Mouse (Mus musculus) neural tube, embryonic 14.5 days (tissue): Measurements from ENCODE around the gene Gm11034. TPM values are rescaled to one million over a fixed set of nuclear protein-coding genes. Genes with fewer than 3 reads are reported as not detected.

Experiments
- ATAC-seq: fragments of 200-750 bp; cut with Nextera tagmentation; 2 replicates; pipeline ENCODE4 v1.8.0; 2017; ENCODE audit warnings: low read depth, mild to moderate bottlenecking, moderate TSS enrichment, moderate library complexity
- H3K27ac ChIP-seq: fragments of 300-500 bp; sonication (generic); 2 replicates; pipeline ENCODE4 v1.5.1; 2014; ENCODE audit warnings: low read depth, mild to moderate bottlenecking, control low read depth, low read length, moderate library complexity, mixed read lengths
- H3K27me3 ChIP-seq: fragments of 300-500 bp; sonication (generic); 2 replicates; pipeline ENCODE4 v1.6.1; 2014; ENCODE audit warnings: low read length; ENCODE audit not compliant: control insufficient read depth, insufficient read depth
- H3K36me3 ChIP-seq: fragments of 300-500 bp; sonication (generic); 2 replicates; pipeline ENCODE4 v1.6.1; 2014; ENCODE audit warnings: low read length, mixed read lengths; ENCODE audit not compliant: control insufficient read depth, insufficient read depth
- H3K4me1 ChIP-seq: fragments of 300-500 bp; sonication (generic); 2 replicates; pipeline ENCODE4 v1.6.1; 2014; ENCODE audit warnings: low read length; ENCODE audit not compliant: control insufficient read depth, insufficient read depth
- H3K4me2 ChIP-seq: fragments of 300-500 bp; sonication (generic); 2 replicates; pipeline ENCODE4 v1.6.1; 2014; ENCODE audit warnings: mild to moderate bottlenecking, low read depth, low read length, control low read depth
- H3K4me3 ChIP-seq: fragments of 300-500 bp; sonication (generic); 2 replicates; pipeline ENCODE4 v1.5.1; 2014; ENCODE audit warnings: low read depth, low read length, control low read depth, mixed read lengths
- H3K9ac ChIP-seq: fragments of 300-500 bp; sonication (generic); replicated peaks from 2 replicates; pipeline ENCODE4 v1.6.1; 2014; ENCODE audit warnings: low read depth, mild to moderate bottlenecking, control low read depth, low read length, mixed read lengths
- H3K9me3 ChIP-seq: fragments of 300-500 bp; sonication (generic); 2 replicates; pipeline ENCODE4 v1.6.1; 2016; ENCODE audit warnings: low read length; ENCODE audit not compliant: control insufficient read depth
- WGBS: fragments of 180-500 bp; shearing (Covaris S2); extraction: QIAGEN DNeasy Blood & Tissue Kit; methylation state at CpG from one replicate; pipeline ENCODE4 v1.1.7; 2014; 5-methylcytosine and 5-hydroxymethylcytosine counted together
- polyA plus RNA-seq: library from polyadenylated mRNA; unstranded; fragments of >200 nt; fragmentation: Nextera tagmentation; extraction: Ambion mirVana; gene quantifications from 2 replicates; pipeline ENCODE4 v1.2.1, GENCODE M21; 2014

The Gm11034 gene
- not detected in 2 replicates for polyA plus RNA-seq

- no peak within 1 kb of the TSS for H3K4me2 ChIP-seq
- no peak within 1 kb of the TSS for H3K27ac ChIP-seq
- H3K9me3 ChIP-seq, result no peaks in the 10 kb centered on the region
- H3K9ac ChIP-seq, result no peak within 1 kb of the TSS
- no peak within 1 kb of the TSS for H3K4me3 ChIP-seq
- H3K27me3 ChIP-seq, result no peaks in the 10 kb centered on the region
- H3K36me3 ChIP-seq, result no peaks in the 10 kb centered on the region
- no peaks in the 10 kb centered on the region for H3K4me1 ChIP-seq
- no peak for ATAC-seq
- 78% methylated on average over 4 of the region's 4 CpGs for WGBS
These were observed at the start of gene Gm11034 for GRCm38 (mm10) chr8:72213536-72213935. Gm11034 (minus strand) TSS chr8:72213636.

- ATAC-seq, result no peak
- 80% methylated on average over 2 of the region's 2 CpGs for WGBS
These were observed 49.3 kb upstream of the Gm11034 start for GRCm38 (mm10) chr8:72262756-72263155.

GRCm38 (mm10) chr8:72261872-72262271 is 48.4 kb upstream of the Gm11034 start:
- Histone ChIP-seq H3K27ac (no peak overlapping the region), H3K9ac (no peak overlapping the region), H3K27me3 (no peaks in the 10 kb centered on the region), H3K4me1 (no peaks in the 10 kb centered on the region), H3K4me3 (no peak overlapping the region), H3K36me3 (no peaks in the 10 kb centered on the region), H3K9me3 (no peaks in the 10 kb centered on the region), H3K4me2 (no peak overlapping the region)
- 49% methylated on average over 5 of the region's 5 CpGs for WGBS
- no peak for ATAC-seq

More at GRCm38 (mm10) chr8:72262756-72263155, 49.3 kb upstream of the Gm11034 start:
- H3K27ac ChIP-seq, result no peak overlapping the region
- no peaks in the 10 kb centered on the region for H3K36me3 ChIP-seq
- H3K9ac ChIP-seq, result no peak overlapping the region
- H3K4me1 ChIP-seq, result no peaks in the 10 kb centered on the region
- no peak overlapping the region for H3K4me3 ChIP-seq
- H3K4me2 ChIP-seq, result no peak overlapping the region
- H3K9me3 ChIP-seq, result no peaks in the 10 kb centered on the region
- H3K27me3 ChIP-seq, result no peaks in the 10 kb centered on the region

- Histone ChIP-seq H3K9me3 (no peaks in the 10 kb centered on the region), H3K4me2 (no peak overlapping the region), H3K4me3 (no peak overlapping the region), H3K36me3 (no peaks in the 10 kb centered on the region), H3K9ac (no peak overlapping the region), H3K4me1 (no peaks in the 10 kb centered on the region), H3K27me3 (no peaks in the 10 kb centered on the region), H3K27ac (no peak overlapping the region)
- ATAC-seq, result no peak
These were observed 48.0 kb upstream of the Gm11034 start for GRCm38 (mm10) chr8:72261431-72261830.

GRCm38 (mm10) chr8:72261019-72261418 is 47.6 kb upstream of the Gm11034 start:
- H3K36me3 ChIP-seq, result no peaks in the 10 kb centered on the region
- ATAC-seq, result peak; percentile 72
- 35% methylated on average over 2 of the region's 2 CpGs for WGBS
- no peak overlapping the region for H3K4me2 ChIP-seq
- no peak overlapping the region for H3K4me3 ChIP-seq
- no peaks in the 10 kb centered on the region for H3K9me3 ChIP-seq
- no peaks in the 10 kb centered on the region for H3K4me1 ChIP-seq
- no peaks in the 10 kb centered on the region for H3K27me3 ChIP-seq
- no peak overlapping the region for H3K9ac ChIP-seq
- H3K27ac ChIP-seq, result no peak overlapping the region

GRCm38 (mm10) chr8:72260585-72260984 is 47.1 kb upstream of the Gm11034 start:
- 58% methylated on average over 4 of the region's 4 CpGs for WGBS
- no peaks in the 10 kb centered on the region for H3K27me3 ChIP-seq
- H3K27ac ChIP-seq, result no peak overlapping the region
- H3K4me2 ChIP-seq, result no peak overlapping the region
- 0 out of 2 replicates have a peak, but pooled peaks cover under 1% of the 10 kb centered on the region for H3K36me3 ChIP-seq
- no peak overlapping the region for H3K4me3 ChIP-seq
- H3K9ac ChIP-seq, result no peak overlapping the region
- no peaks in the 10 kb centered on the region for H3K4me1 ChIP-seq
- no peaks in the 10 kb centered on the region for H3K9me3 ChIP-seq
- ATAC-seq, result 0 out of 2 replicates have a peak, but pooled peaks have one; percentile 3

GRCm38 (mm10) chr8:72259862-72260261 is 46.4 kb upstream of the Gm11034 start:
- H3K4me2 ChIP-seq, result no peak overlapping the region
- H3K27me3 ChIP-seq, result no peaks in the 10 kb centered on the region
- H3K9ac ChIP-seq, result no peak overlapping the region
- peaks cover 3% of the 10 kb centered on the region; the same call in 1 of the 2 replicates for H3K36me3 ChIP-seq
- no peak for ATAC-seq
- no peak overlapping the region for H3K4me3 ChIP-seq
- 65% methylated on average over 2 of the region's 2 CpGs for WGBS
- no peak overlapping the region for H3K27ac ChIP-seq
- no peaks in the 10 kb centered on the region for H3K4me1 ChIP-seq
- no peaks in the 10 kb centered on the region for H3K9me3 ChIP-seq

- no peak for ATAC-seq
- H3K9ac ChIP-seq, result no peak overlapping the region
- no peak overlapping the region for H3K27ac ChIP-seq
- WGBS, result 93% methylated on average over 1 of the region's 1 CpGs
- H3K4me3 ChIP-seq, result no peak overlapping the region
- H3K4me1 ChIP-seq, result no peaks in the 10 kb centered on the region
- H3K36me3 ChIP-seq, result peaks cover 13% of the 10 kb centered on the region
- no peaks in the 10 kb centered on the region for H3K9me3 ChIP-seq
- H3K4me2 ChIP-seq, result no peak overlapping the region
- no peaks in the 10 kb centered on the region for H3K27me3 ChIP-seq
These were observed 44.4 kb upstream of the Gm11034 start for GRCm38 (mm10) chr8:72257902-72258238.

GRCm38 (mm10) chr8:72257171-72257901 is 43.9 kb upstream of the Gm11034 start:
- Histone ChIP-seq H3K4me2 (no peak overlapping the region), H3K4me3 (no peak overlapping the region), H3K4me1 (no peaks in the 10 kb centered on the region), H3K27ac (no peak overlapping the region), H3K36me3 (peaks cover 17% of the 10 kb centered on the region), H3K27me3 (no peaks in the 10 kb centered on the region), H3K9me3 (no peaks in the 10 kb centered on the region), H3K9ac (no peak overlapping the region)
- ATAC-seq, result peak; percentile 28; the same call in 1 of the 2 replicates
- WGBS, result 50% methylated on average over 7 of the region's 7 CpGs
